Mouse (Mus musculus) spleen, adult 2 months (tissue): ENCODE data around the gene Icmt.

Experiments
- CTCF ChIP-seq: fragments of 200-500 bp; IDR thresholded peaks from 2 replicates; pipeline ENCODE4 v1.5.1; 2011; ENCODE audit warnings: mild to moderate bottlenecking, inconsistent platforms; ENCODE audit not compliant: insufficient read depth, insufficient read length, insufficient replicate concordance; ENCODE audit errors: extremely low read depth
- POLR2A ChIP-seq: fragments of 200-500 bp; IDR thresholded peaks from 2 replicates; pipeline ENCODE4 v1.6.1; 2011; ENCODE audit warnings: low read depth, low read length, inconsistent platforms

GRCm38 (mm10) chr4:152272006-152272405 is 25.0 kb upstream of the Icmt start:
- TF ChIP-seq CTCF: no peak
- no peak for TF ChIP-seq POLR2A
